Mouse (Mus musculus): ENCODE measurements around the gene Mcm10. TPM values are rescaled to one million over a fixed set of nuclear protein-coding genes. Genes with fewer than 3 reads are reported as not detected.

Mcm10 gene
- polyA plus RNA-seq, 1 experiment from 2014 or later, result 17.4 TPM

- no peaks in the 10 kb centered on the region for H3K9me3 ChIP-seq (replicated peaks; ENCODE audit: control insufficient read depth, low read length)
- H3K4me2 ChIP-seq (ENCODE audit: low read depth, low read length), result no peak overlapping the region
- H3K36me3 ChIP-seq (ENCODE audit: control insufficient read depth, insufficient read depth), result peaks cover 20% of the 10 kb centered on the region
- no peak overlapping the region for H3K9ac ChIP-seq (ENCODE audit: low read length)
- H3K4me1 ChIP-seq (ENCODE audit: control insufficient read depth, insufficient read depth, low read length), result no peaks in the 10 kb centered on the region
- no peak overlapping the region for H3K27ac ChIP-seq (ENCODE audit: low read length)
- no peak for ATAC-seq (replicated peaks; ENCODE audit: extremely low read depth, insufficient read depth, low FRiP score)
- H3K4me3 ChIP-seq (ENCODE audit: low read length), result no peak overlapping the region
- 91% methylated on average over 6 of the region's 6 CpGs for WGBS
- no peaks in the 10 kb centered on the region for H3K27me3 ChIP-seq (ENCODE audit: control insufficient read depth, insufficient read depth, low read length)
Observed at GRCm38 (mm10) chr2:4996421-4996824, 16.2 kb downstream of the Mcm10 start.

GRCm38 (mm10) chr2:4995646-4996045 lies 16.9 kb downstream of the Mcm10 start:
- H3K27ac ChIP-seq (ENCODE audit: low read length), result no peak overlapping the region
- no peak for ATAC-seq (replicated peaks; ENCODE audit: extremely low read depth, insufficient read depth, low FRiP score)
- H3K4me2 ChIP-seq (ENCODE audit: low read depth, low read length), result no peak overlapping the region
- H3K9ac ChIP-seq (ENCODE audit: low read length), result no peak overlapping the region
- no peaks in the 10 kb centered on the region for H3K27me3 ChIP-seq (ENCODE audit: control insufficient read depth, insufficient read depth, low read length)
- no peaks in the 10 kb centered on the region for H3K4me1 ChIP-seq (ENCODE audit: control insufficient read depth, insufficient read depth, low read length)
- H3K9me3 ChIP-seq (replicated peaks; ENCODE audit: control insufficient read depth, low read length), result no peaks in the 10 kb centered on the region
- 91% methylated on average over 11 of the region's 11 CpGs for WGBS
- H3K36me3 ChIP-seq (ENCODE audit: control insufficient read depth, insufficient read depth), result peaks cover 24% of the 10 kb centered on the region
- H3K4me3 ChIP-seq (ENCODE audit: low read length), result no peak overlapping the region

GRCm38 (mm10) chr2:4994436-4994835 lies 18.2 kb downstream of the Mcm10 start:
- ATAC-seq (replicated peaks; ENCODE audit: extremely low read depth, insufficient read depth, low FRiP score), result no peak
- no peak overlapping the region for H3K4me3 ChIP-seq (ENCODE audit: low read length)
- H3K9ac ChIP-seq (ENCODE audit: low read length), result no peak overlapping the region
- 93% methylated on average over 4 of the region's 4 CpGs for WGBS
- H3K4me2 ChIP-seq (ENCODE audit: low read depth, low read length), result no peak overlapping the region
- peaks cover 21% of the 10 kb centered on the region for H3K36me3 ChIP-seq (ENCODE audit: control insufficient read depth, insufficient read depth)
- no peaks in the 10 kb centered on the region for H3K4me1 ChIP-seq (ENCODE audit: control insufficient read depth, insufficient read depth, low read length)
- H3K27me3 ChIP-seq (ENCODE audit: control insufficient read depth, insufficient read depth, low read length), result no peaks in the 10 kb centered on the region
- no peaks in the 10 kb centered on the region for H3K9me3 ChIP-seq (replicated peaks; ENCODE audit: control insufficient read depth, low read length)
- no peak overlapping the region for H3K27ac ChIP-seq (ENCODE audit: low read length)

- H3K27me3 ChIP-seq (ENCODE audit: control insufficient read depth, insufficient read depth, low read length), result no peaks in the 10 kb centered on the region
- no peak overlapping the region for H3K27ac ChIP-seq (ENCODE audit: low read length)
- WGBS, result 91% methylated on average over 11 of the region's 11 CpGs
- H3K4me1 ChIP-seq (ENCODE audit: control insufficient read depth, insufficient read depth, low read length), result no peaks in the 10 kb centered on the region
- no peak for ATAC-seq (replicated peaks; ENCODE audit: extremely low read depth, insufficient read depth, low FRiP score)
- peaks cover 17% of the 10 kb centered on the region for H3K36me3 ChIP-seq (ENCODE audit: control insufficient read depth, insufficient read depth)
- H3K9ac ChIP-seq (ENCODE audit: low read length), result no peak overlapping the region
- no peak overlapping the region for H3K4me3 ChIP-seq (ENCODE audit: low read length)
- no peak overlapping the region for H3K4me2 ChIP-seq (ENCODE audit: low read depth, low read length)
- no peaks in the 10 kb centered on the region for H3K9me3 ChIP-seq (replicated peaks; ENCODE audit: control insufficient read depth, low read length)
Observed at GRCm38 (mm10) chr2:4993584-4993983, 19.0 kb downstream of the Mcm10 start.

- no peak overlapping the region for H3K9ac ChIP-seq (ENCODE audit: low read length)
- H3K36me3 ChIP-seq (ENCODE audit: control insufficient read depth, insufficient read depth), result peaks cover 12% of the 10 kb centered on the region
- 77% methylated on average over 11 of the region's 11 CpGs for WGBS
- no peak for ATAC-seq (replicated peaks; ENCODE audit: extremely low read depth, insufficient read depth, low FRiP score)
- no peak overlapping the region for H3K4me3 ChIP-seq (ENCODE audit: low read length)
- no peaks in the 10 kb centered on the region for H3K4me1 ChIP-seq (ENCODE audit: control insufficient read depth, insufficient read depth, low read length)
- no peak overlapping the region for H3K27ac ChIP-seq (ENCODE audit: low read length)
- no peaks in the 10 kb centered on the region for H3K9me3 ChIP-seq (replicated peaks; ENCODE audit: control insufficient read depth, low read length)
- no peak overlapping the region for H3K4me2 ChIP-seq (ENCODE audit: low read depth, low read length)
- H3K27me3 ChIP-seq (ENCODE audit: control insufficient read depth, insufficient read depth, low read length), result no peaks in the 10 kb centered on the region
Observed at GRCm38 (mm10) chr2:4988826-4989424, 23.7 kb downstream of the Mcm10 start.

GRCm38 (mm10) chr2:4987388-4988180 lies 25.0 kb downstream of the Mcm10 start:
- Histone ChIP-seq H3K9me3 (replicated peaks; ENCODE audit: control insufficient read depth, low read length) (no peaks in the 10 kb centered on the region), H3K4me2 (ENCODE audit: low read depth, low read length) (no peak overlapping the region), H3K4me1 (ENCODE audit: control insufficient read depth, insufficient read depth, low read length) (no peaks in the 10 kb centered on the region), H3K36me3 (ENCODE audit: control insufficient read depth, insufficient read depth) (peaks cover 7% of the 10 kb centered on the region), H3K27ac (ENCODE audit: low read length) (no peak overlapping the region), H3K4me3 (ENCODE audit: low read length) (no peak overlapping the region), H3K27me3 (ENCODE audit: control insufficient read depth, insufficient read depth, low read length) (no peaks in the 10 kb centered on the region), H3K9ac (ENCODE audit: low read length) (no peak overlapping the region)
- ATAC-seq (replicated peaks; ENCODE audit: extremely low read depth, insufficient read depth, low FRiP score), result no peak
- WGBS, result 73% methylated on average over 8 of the region's 8 CpGs

GRCm38 (mm10) chr2:4986798-4987197 lies 25.8 kb downstream of the Mcm10 start:
- Histone ChIP-seq H3K27me3 (ENCODE audit: control insufficient read depth, insufficient read depth, low read length) (no peaks in the 10 kb centered on the region), H3K4me3 (ENCODE audit: low read length) (no peak overlapping the region), H3K9me3 (replicated peaks; ENCODE audit: control insufficient read depth, low read length) (no peaks in the 10 kb centered on the region), H3K4me1 (ENCODE audit: control insufficient read depth, insufficient read depth, low read length) (no peaks in the 10 kb centered on the region), H3K9ac (ENCODE audit: low read length) (no peak overlapping the region), H3K36me3 (ENCODE audit: control insufficient read depth, insufficient read depth) (peaks cover 5% of the 10 kb centered on the region; the same call in 1 of the 2 replicates), H3K4me2 (ENCODE audit: low read depth, low read length) (no peak overlapping the region), H3K27ac (ENCODE audit: low read length) (no peak overlapping the region)
- ATAC-seq (replicated peaks; ENCODE audit: extremely low read depth, insufficient read depth, low FRiP score), result no peak
- WGBS, result 83% methylated on average over 4 of the region's 4 CpGs

- no peak for ATAC-seq (replicated peaks; ENCODE audit: extremely low read depth, insufficient read depth, low FRiP score)
- WGBS, result 71% methylated on average over 6 of the region's 6 CpGs
- no peaks in the 10 kb centered on the region for H3K9me3 ChIP-seq (replicated peaks; ENCODE audit: control insufficient read depth, low read length)
Observed at GRCm38 (mm10) chr2:4985000-4985399, 27.6 kb downstream of the Mcm10 start.

GRCm38 (mm10) chr2:4983987-4984386 lies 28.6 kb downstream of the Mcm10 start:
- H3K27me3 ChIP-seq (ENCODE audit: control insufficient read depth, insufficient read depth, low read length), result no peaks in the 10 kb centered on the region
- no peak overlapping the region for H3K4me3 ChIP-seq (ENCODE audit: low read length)
- H3K27ac ChIP-seq (ENCODE audit: low read length), result no peak overlapping the region
- WGBS, result 33% methylated on average over 5 of the region's 5 CpGs
- no peak overlapping the region for H3K9ac ChIP-seq (ENCODE audit: low read length)
- ATAC-seq (replicated peaks; ENCODE audit: extremely low read depth, insufficient read depth, low FRiP score), result no peak
- H3K4me2 ChIP-seq (ENCODE audit: low read depth, low read length), result no peak overlapping the region
- H3K4me1 ChIP-seq (ENCODE audit: control insufficient read depth, insufficient read depth, low read length), result no peaks in the 10 kb centered on the region
- H3K9me3 ChIP-seq (replicated peaks; ENCODE audit: control insufficient read depth, low read length), result no peaks in the 10 kb centered on the region
- no peaks in the 10 kb centered on the region for H3K36me3 ChIP-seq (ENCODE audit: control insufficient read depth, insufficient read depth)

More at GRCm38 (mm10) chr2:4985000-4985399, 27.6 kb downstream of the Mcm10 start:
- H3K9ac ChIP-seq (ENCODE audit: low read length), result no peak overlapping the region
- no peaks in the 10 kb centered on the region for H3K36me3 ChIP-seq (ENCODE audit: control insufficient read depth, insufficient read depth)
- no peaks in the 10 kb centered on the region for H3K4me1 ChIP-seq (ENCODE audit: control insufficient read depth, insufficient read depth, low read length)
- no peak overlapping the region for H3K27ac ChIP-seq (ENCODE audit: low read length)
- H3K4me3 ChIP-seq (ENCODE audit: low read length), result no peak overlapping the region
- H3K4me2 ChIP-seq (ENCODE audit: low read depth, low read length), result no peak overlapping the region
- H3K27me3 ChIP-seq (ENCODE audit: control insufficient read depth, insufficient read depth, low read length), result no peaks in the 10 kb centered on the region

All from heart, embryonic 16.5 days (tissue).